Mouse (Mus musculus) lung, adult 18-20 months (tissue): ENCODE data around the gene 1110008L16Rik.
A peak's percentile ranks its signal among the peaks of the same experiment; 100 is the strongest.
"Not testable (repeated sequence)": the region's sequence is repeated elsewhere in the genome, so short reads cannot be mapped to it uniquely, and the experiment has no call there.

Experiments used
- DNase-seq, 2 experiments: peaks; one replicate each; pipeline ENCODE4 v3.0.0; 2022; ENCODE audit warnings: mixed read lengths in 2 of 2

1110008L16Rik gene

GRCm38 (mm10) chr12:55395601-55396000 lies 96.2 kb downstream of the 1110008L16Rik start:
- not testable (repeated sequence) for DNase-seq

- DNase-seq: no peak
These were observed 97.2 kb downstream of the 1110008L16Rik start for GRCm38 (mm10) chr12:55396536-55396935.

- DNase-seq: no peak
These were observed 98.3 kb downstream of the 1110008L16Rik start for GRCm38 (mm10) chr12:55397544-55398239.

GRCm38 (mm10) chr12:55398240-55399127 lies 99.1 kb downstream of the 1110008L16Rik start:
- DNase-seq: peak; percentile 93 to 94

GRCm38 (mm10) chr12:55399128-55399677 lies 99.8 kb downstream of the 1110008L16Rik start:
- DNase-seq: no peak

- DNase-seq: no peak
These were observed 108.5 kb downstream of the 1110008L16Rik start for GRCm38 (mm10) chr12:55407888-55408287.

GRCm38 (mm10) chr12:55415255-55415654 lies 115.9 kb downstream of the 1110008L16Rik start:
- DNase-seq: no peak

- DNase-seq: no peak
These were observed 116.4 kb downstream of the 1110008L16Rik start for GRCm38 (mm10) chr12:55415762-55416161.

- DNase-seq: no peak
These were observed 120.8 kb downstream of the 1110008L16Rik start for GRCm38 (mm10) chr12:55420220-55420619.

- DNase-seq: no peak
These were observed 122.7 kb downstream of the 1110008L16Rik start for GRCm38 (mm10) chr12:55422057-55422456.

- DNase-seq: no peak
These were observed 126.9 kb downstream of the 1110008L16Rik start for GRCm38 (mm10) chr12:55426300-55426699.

GRCm38 (mm10) chr12:55429201-55429600 lies 129.8 kb downstream of the 1110008L16Rik start:
- DNase-seq: no peak

- no peak for DNase-seq
These were observed 130.6 kb downstream of the 1110008L16Rik start for GRCm38 (mm10) chr12:55429956-55430355.
